Mouse (Mus musculus) ovary, adult 2 months (tissue): ENCODE data around the gene Ss18l2. TPM values are rescaled to one million over a fixed set of nuclear protein-coding genes. Genes with fewer than 3 reads are reported as not detected.

Experiments used
- polyA plus RNA-seq: library from polyadenylated mRNA; depleted of rRNA; stranded (reverse); fragments of >200 nt; gene quantifications from 2 replicates; pipeline ENCODE4 v1.2.3, GENCODE M21; 2012; rRNA removed

Gene Ss18l2
- polyA plus RNA-seq = 10.7 and 14.3 TPM in 2 replicates

DNA sequence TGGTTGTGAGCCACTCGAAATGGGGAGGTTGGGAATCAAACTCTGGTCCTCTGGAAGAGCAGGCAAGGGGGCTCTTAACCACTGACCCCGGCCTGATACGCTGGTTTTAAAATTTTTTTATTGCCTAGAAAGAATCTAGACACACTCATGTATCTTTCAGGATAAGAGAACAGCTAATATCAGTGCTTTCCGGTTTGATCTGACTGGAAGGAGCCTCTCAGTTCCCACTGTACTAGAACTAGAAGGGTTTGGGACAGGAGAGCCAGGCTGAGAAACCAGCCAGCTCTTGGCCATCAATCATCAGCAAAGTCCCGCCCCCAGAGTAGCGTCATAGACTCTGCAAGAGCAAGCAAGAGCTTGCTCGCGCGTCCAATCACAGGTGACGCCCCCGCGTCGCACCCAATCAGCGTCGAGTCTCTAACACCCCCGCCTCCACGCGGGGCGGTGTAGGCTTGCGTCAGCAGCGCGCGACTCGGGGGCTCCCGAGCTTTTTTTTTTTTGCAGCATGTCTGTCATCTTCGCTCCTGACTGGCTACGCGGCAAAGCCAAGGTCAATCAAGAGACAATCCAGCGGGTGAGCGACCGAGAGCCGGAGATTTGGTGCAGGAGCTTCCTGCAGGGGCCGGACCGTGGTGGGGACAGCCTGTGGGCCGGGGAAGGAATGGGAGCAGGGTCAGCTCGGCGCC is at the start of gene Ss18l2:
Ss18l2 (plus strand) TSS at position 432 of the 686 bp plus-strand sequence.

DNA sequence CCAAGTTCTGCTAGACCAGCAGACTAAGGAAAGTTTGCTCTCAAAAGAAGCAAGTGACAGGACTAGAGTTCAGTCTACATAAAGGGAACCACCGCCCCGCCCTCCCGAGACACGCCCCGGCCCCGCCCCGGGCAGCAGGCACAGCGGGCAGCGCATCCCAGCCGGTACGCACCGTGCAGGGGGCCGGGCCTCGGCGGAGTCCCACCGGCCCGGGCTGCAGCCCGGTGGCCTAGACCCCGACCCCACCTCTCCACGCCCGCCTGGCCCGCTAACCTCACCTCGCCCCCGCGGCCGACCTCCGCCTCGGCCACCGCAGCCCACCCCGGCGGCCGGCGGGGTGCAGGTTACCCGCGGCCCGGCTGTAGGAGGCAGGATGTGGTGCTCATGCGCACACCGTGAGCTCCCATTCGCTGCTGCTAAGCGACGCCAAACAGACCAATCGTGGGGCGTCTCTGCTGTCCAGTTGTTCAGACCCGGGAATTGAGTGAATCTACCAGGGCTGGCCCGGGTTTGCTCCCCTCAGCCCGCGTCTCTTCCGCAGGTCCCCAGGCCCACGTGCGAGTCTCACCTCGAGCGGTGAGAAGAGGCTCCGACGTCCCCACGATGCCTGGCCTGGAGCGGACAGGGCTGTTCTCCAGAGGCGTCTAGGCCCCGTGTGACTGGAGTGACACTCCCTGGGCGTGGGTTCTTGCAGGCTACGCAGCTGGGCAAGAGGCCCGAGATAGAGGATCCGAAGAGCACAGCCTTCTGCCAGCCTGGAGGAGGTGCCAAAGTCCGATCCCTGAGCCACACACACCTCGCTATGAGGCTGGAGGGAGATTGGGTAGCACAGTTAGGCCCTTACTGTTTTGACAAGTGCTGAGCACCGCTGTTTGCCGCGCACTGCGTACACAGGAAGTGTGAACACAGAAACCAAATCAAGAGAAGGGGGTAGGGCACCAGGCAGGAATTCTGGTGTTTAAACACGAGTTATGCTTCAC is 5.2 kb upstream of the Ss18l2 start, which contains the start of gene Sec22c:
Sec22c (minus strand) TSS at position 845 of the 980 bp plus-strand sequence.

DNA sequence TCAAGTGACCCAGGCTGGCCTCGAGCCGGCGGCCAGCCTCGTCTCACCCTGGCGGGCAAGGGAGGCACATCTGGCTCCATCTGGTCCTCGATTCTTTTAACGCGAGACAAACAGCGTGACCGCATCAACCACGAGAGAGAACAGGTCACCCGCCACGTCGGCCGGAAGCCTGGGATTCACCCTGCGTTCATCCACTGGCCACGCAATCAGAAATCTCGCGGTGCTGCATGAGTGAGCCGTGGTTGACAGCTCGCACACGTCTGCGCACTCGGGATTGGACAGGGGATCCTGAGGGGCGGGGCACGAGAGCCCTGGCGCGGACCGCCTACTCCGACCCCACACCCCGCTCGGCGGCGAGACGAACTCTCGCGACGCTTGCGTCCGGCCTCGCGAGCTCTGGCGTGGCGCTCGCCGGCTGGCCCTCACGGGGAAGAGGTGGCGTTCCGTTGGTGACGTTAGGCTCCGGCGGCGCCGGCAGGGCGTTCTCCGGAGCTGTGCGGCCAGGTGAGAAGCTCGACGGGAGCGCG is 8.7 kb downstream of the Ss18l2 start, which contains the start of gene Nktr:
Nktr (plus strand) TSS at position 378 of the 527 bp plus-strand sequence.

DNA sequence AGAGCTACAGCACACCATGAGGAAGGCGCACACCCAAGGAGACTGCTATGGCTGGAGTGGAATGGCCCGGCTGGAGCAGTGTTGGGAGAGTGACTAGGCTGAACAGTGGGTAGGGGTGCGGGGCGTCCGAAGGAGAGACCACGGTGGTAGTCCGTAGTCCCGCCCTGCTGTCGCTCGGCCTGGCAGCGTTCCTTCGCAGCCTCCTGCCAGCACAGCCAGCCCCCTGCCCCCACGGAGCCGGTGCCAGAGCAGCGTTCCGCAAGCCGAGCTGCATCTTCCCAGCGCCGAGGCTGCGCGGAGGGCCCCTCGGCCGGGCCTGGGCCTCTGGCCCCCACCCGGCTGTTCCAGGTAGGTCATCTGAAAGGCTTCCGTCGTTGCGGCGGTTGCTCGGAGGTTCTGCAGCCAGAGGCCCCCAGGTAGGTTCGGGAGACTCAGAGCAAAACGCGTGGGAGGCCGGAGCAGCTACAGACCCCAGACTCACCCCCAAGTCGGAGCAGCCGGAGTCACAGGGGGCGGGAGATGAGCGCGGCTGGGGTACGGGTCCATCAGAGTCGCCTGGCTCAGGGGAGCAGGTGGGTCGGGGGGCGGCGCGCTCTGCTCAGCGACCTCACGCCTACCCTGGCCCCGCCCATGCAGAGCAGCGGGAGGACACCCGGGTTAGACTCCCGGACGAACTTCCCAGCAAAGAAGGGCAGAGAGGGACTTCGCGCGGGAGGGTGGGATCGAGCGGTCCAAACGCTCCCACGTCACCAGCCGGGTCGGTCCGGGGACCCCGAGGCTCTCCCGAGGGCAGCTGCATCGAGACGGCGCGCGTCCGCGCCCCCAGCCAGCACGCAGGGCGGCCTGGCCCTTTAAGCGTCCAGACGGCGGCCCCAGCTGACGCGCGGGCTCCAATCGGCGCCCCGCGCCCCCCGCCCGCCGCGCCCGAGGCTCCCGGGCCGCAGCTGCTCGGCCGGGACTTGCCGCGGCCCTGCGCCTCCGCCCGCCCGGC is 49.3 kb downstream of the Ss18l2 start, which contains the start of gene Zfp651:
Zfp651 (plus strand) TSS at position 240 of the 991 bp plus-strand sequence.

Other genes starting within 250 kb of the Ss18l2 start
- gene Cck, start 214.6 kb upstream of the Ss18l2 start, polyA plus RNA-seq = 0.94 and 1.2 TPM in 2 replicates
- gene Lyzl4, start 68.2 kb upstream of the Ss18l2 start, polyA plus RNA-seq = 0.17 and 0.39 TPM in 2 replicates
- 1.4 and 2.9 TPM in 2 replicates for gene Vipr1, start 67.6 kb upstream of the Ss18l2 start, polyA plus RNA-seq
- 7.4 and 11.1 TPM in 2 replicates for gene Sec22c, start 4.8 kb upstream of the Ss18l2 start, polyA plus RNA-seq
- 46.0 and 59.0 TPM in 2 replicates for gene Nktr, start 8.8 kb downstream of the Ss18l2 start, polyA plus RNA-seq
- gene Zfp651, start 49.0 kb downstream of the Ss18l2 start, polyA plus RNA-seq = 72.1 and 78.1 TPM in 2 replicates
- 0.87 and 0.97 TPM in 2 replicates for gene Klhl40, start 67.3 kb downstream of the Ss18l2 start, polyA plus RNA-seq
- 5.1 and 5.4 TPM in 2 replicates for gene Hhatl, start 82.2 kb downstream of the Ss18l2 start, polyA plus RNA-seq
- 3.8 and 4.0 TPM in 2 replicates for gene Ccdc13, start 129.1 kb downstream of the Ss18l2 start, polyA plus RNA-seq
- 11.7 and 13.6 TPM in 2 replicates for gene Higd1a, start 148.0 kb downstream of the Ss18l2 start, polyA plus RNA-seq
- gene Ackr2, start 188.0 kb downstream of the Ss18l2 start, polyA plus RNA-seq = 2.6 and 2.7 TPM in 2 replicates
- 0.36 and 0.40 TPM in 2 replicates for gene Cyp8b1, start 206.0 kb downstream of the Ss18l2 start, polyA plus RNA-seq
- 9.3 and 9.7 TPM in 2 replicates for gene Fam198a, start 240.7 kb downstream of the Ss18l2 start, polyA plus RNA-seq